Mouse (Mus musculus) heart, embryonic 16.5 days (tissue): Measurements from ENCODE around the gene Nme3. TPM values are rescaled to one million over a fixed set of nuclear protein-coding genes. Genes with fewer than 3 reads are reported as not detected.

ENCODE experiments used
- ATAC-seq: fragments of 200-750 bp; cut with Nextera tagmentation; replicated peaks from 2 replicates; pipeline ENCODE4 v1.8.0; 2017; ENCODE audit warnings: moderate number of reproducible peaks; ENCODE audit not compliant: insufficient read depth, low FRiP score; ENCODE audit errors: extremely low read depth
- H3K27ac ChIP-seq: fragments of 300-500 bp; sonication (generic); 2 replicates; pipeline ENCODE4 v1.5.1; 2014; ENCODE audit warnings: mild to moderate bottlenecking, low read length, control low read depth, moderate library complexity
- H3K27me3 ChIP-seq: fragments of 300-500 bp; sonication (generic); 2 replicates; pipeline ENCODE4 v1.6.1; 2014; ENCODE audit warnings: low read length, mixed read lengths; ENCODE audit not compliant: control insufficient read depth, insufficient read depth
- H3K36me3 ChIP-seq: fragments of 300-500 bp; sonication (generic); 2 replicates; pipeline ENCODE4 v1.6.1; 2014; ENCODE audit not compliant: control insufficient read depth, insufficient read depth
- H3K4me1 ChIP-seq: fragments of 300-500 bp; sonication (generic); 2 replicates; pipeline ENCODE4 v1.6.1; 2014; ENCODE audit warnings: low read length, mixed read lengths; ENCODE audit not compliant: control insufficient read depth, insufficient read depth
- H3K4me2 ChIP-seq: fragments of 300-500 bp; sonication (generic); 2 replicates; pipeline ENCODE4 v1.6.1; 2014; ENCODE audit warnings: low read depth, mild to moderate bottlenecking, control low read depth, low read length
- H3K4me3 ChIP-seq: fragments of 300-500 bp; sonication (generic); 2 replicates; pipeline ENCODE4 v1.5.1; 2014; ENCODE audit warnings: mild to moderate bottlenecking, control low read depth, low read length
- H3K9ac ChIP-seq: fragments of 300-500 bp; sonication (generic); 2 replicates; pipeline ENCODE4 v1.6.1; 2014; ENCODE audit warnings: low read length, control low read depth
- H3K9me3 ChIP-seq: fragments of 300-500 bp; sonication (generic); replicated peaks from 2 replicates; pipeline ENCODE4 v1.6.1; 2016; ENCODE audit warnings: low read length; ENCODE audit not compliant: control insufficient read depth
- WGBS: fragments of 180-500 bp; shearing (Covaris S2); extraction: QIAGEN DNeasy Blood & Tissue Kit; methylation state at CpG from one replicate; pipeline ENCODE4 v1.1.7; 2014; 5-methylcytosine and 5-hydroxymethylcytosine counted together
- polyA plus RNA-seq: library from polyadenylated mRNA; unstranded; fragments of >200 nt; fragmentation: Nextera tagmentation; extraction: Ambion mirVana; gene quantifications from 2 replicates; pipeline ENCODE4 v1.2.1, GENCODE M21; 2015

Nme3 gene
- polyA plus RNA-seq, 1 experiment from 2014 or later = 42.1 TPM

DNA sequence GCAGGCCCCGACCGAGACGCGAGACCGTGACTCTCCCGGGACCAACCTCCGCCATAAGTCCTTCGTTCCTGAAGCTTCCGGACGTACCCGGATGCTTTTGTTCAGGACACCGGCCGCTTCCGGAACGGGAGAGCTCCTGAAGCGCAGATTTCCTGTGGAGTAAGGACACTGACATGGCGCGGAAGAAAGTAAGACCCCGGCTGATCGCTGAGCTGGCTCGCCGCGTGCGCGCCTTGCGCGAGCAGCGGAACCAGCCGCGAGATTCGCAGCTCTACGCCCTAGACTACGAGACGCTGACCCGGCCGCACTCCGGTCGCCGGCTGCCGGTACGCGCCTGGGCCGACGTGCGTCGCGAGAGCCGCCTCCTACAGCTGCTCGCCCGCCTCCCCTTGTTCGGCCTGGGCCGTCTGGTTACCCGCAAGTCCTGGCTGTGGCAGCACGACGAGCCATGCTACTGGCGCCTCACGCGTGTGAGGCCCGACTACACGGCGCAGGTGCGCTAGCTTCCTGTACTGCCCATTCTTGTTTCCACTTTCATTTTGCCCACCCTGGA, 1.2 kb upstream of the Nme3 start, which contains the start of the genes Eme2 and Mrps34:
Gene Eme2, minus strand, starts transcription at position 93 of the 553 bp plus-strand sequence.
Gene Mrps34, plus strand, starts transcription at position 122 of the 553 bp plus-strand sequence.
- peak within 1 kb of the TSS; percentile 94 for H3K27ac ChIP-seq
- peak within 1 kb of the TSS; percentile 92 for H3K9ac ChIP-seq
- H3K4me1 ChIP-seq = peaks cover 30% of the 10 kb centered on the region
- peaks cover 33% of the 10 kb centered on the region for H3K36me3 ChIP-seq
- no peaks in the 10 kb centered on the region for H3K27me3 ChIP-seq
- ATAC-seq = peak; percentile 64
- peak within 1 kb of the TSS; percentile 90 for H3K4me3 ChIP-seq
- no peaks in the 10 kb centered on the region for H3K9me3 ChIP-seq
- WGBS = under 1% methylated on average over 62 of the region's 62 CpGs
- H3K4me2 ChIP-seq = peak within 1 kb of the TSS; percentile 99

DNA sequence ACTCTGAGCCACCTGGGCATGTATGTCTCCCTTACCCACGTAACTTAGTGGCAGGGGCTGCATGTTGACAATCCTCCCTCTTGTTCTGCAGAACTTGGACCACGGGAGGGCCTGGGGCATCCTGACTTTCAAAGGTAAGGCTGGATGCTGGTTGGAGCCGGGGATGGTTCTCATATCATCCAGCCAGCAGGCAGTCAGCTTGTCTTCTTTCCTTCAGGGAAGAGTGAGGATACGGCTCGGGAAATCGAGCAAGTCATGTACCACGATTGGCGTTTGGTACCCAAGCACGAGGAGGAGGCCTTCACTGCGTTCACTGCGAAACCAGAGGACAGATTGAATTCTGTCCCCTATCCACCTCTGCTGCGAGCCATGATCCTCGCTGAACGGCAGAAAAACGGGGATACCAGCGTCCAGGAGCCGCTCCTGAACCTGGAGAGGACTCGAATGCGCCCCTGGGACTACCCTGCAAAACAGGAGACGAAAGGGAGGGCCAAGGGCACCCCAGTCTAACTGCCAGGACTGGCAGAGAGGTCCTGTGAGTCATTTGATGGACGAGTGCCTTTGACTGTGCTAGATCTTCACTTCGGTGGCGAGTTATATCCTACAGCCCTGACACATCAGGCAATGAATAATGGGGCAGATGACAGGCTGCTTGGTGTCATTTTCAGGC, 594 bp upstream of the Nme3 start:
- H3K36me3 ChIP-seq = peaks cover 35% of the 10 kb centered on the region
- no peaks in the 10 kb centered on the region for H3K27me3 ChIP-seq
- 8% methylated on average over 23 of the region's 23 CpGs for WGBS
- no peak for ATAC-seq
- peak overlapping the region; percentile 99 for H3K4me2 ChIP-seq
- no peaks in the 10 kb centered on the region for H3K9me3 ChIP-seq
- peaks cover 30% of the 10 kb centered on the region for H3K4me1 ChIP-seq
- H3K9ac ChIP-seq = peak overlapping the region; percentile 92
- peak overlapping the region; percentile 90 for H3K4me3 ChIP-seq
- peak overlapping the region; percentile 94 for H3K27ac ChIP-seq

DNA sequence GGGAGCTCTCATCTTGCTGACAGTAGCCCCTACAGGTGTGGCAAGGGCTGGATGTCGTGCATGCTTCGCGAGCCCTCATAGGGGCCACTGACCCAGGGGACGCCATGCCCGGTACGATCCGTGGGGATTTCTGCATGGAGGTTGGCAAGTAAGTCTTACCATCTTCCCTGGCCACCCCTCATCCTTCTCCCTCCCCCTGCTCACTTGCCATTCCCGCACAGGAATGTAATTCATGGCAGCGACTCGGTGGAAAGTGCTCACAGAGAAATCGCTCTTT, 631 bp downstream of the Nme3 start:
- Histone ChIP-seq H3K27me3 (no peaks in the 10 kb centered on the region), H3K36me3 (peaks cover 42% of the 10 kb centered on the region), H3K4me2 (peak overlapping the region; percentile 99), H3K9ac (peak overlapping the region; percentile 92), H3K27ac (peak overlapping the region; percentile 94; the same call in 1 of the 2 replicates), H3K9me3 (no peaks in the 10 kb centered on the region), H3K4me3 (peak overlapping the region; percentile 90), H3K4me1 (peaks cover 30% of the 10 kb centered on the region)
- no peak for ATAC-seq
- 36% methylated on average over 11 of the region's 11 CpGs for WGBS

DNA sequence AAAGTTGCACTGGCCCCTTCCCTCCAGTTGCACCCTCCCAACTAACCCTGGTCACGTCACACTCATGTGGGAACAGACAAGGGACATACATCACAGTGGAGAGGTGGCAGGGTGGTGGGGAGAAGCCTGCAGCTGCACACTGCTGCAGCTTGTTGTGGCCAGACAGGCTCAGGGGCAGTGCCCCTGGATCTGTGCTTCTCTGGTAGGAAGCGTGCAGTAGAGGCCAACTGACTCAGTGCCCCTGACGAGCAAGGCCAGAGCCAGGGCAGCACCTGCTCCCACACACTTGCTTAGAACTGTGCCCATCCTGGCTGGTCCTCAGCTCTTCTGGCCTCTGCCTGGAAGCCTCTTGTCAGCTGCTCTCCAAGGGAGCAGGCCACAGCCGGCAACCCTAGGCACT, 1.3 kb downstream of the Nme3 start:
- H3K36me3 ChIP-seq = peaks cover 42% of the 10 kb centered on the region
- 63% methylated on average over 4 of the region's 4 CpGs for WGBS
- H3K4me2 ChIP-seq = no peak overlapping the region
- H3K4me1 ChIP-seq = peaks cover 30% of the 10 kb centered on the region
- no peaks in the 10 kb centered on the region for H3K27me3 ChIP-seq
- H3K9ac ChIP-seq = no peak overlapping the region
- H3K9me3 ChIP-seq = no peaks in the 10 kb centered on the region
- H3K4me3 ChIP-seq = peak overlapping the region; percentile 90; the same call in 1 of the 2 replicates
- ATAC-seq = no peak
- H3K27ac ChIP-seq = no peak overlapping the region

DNA sequence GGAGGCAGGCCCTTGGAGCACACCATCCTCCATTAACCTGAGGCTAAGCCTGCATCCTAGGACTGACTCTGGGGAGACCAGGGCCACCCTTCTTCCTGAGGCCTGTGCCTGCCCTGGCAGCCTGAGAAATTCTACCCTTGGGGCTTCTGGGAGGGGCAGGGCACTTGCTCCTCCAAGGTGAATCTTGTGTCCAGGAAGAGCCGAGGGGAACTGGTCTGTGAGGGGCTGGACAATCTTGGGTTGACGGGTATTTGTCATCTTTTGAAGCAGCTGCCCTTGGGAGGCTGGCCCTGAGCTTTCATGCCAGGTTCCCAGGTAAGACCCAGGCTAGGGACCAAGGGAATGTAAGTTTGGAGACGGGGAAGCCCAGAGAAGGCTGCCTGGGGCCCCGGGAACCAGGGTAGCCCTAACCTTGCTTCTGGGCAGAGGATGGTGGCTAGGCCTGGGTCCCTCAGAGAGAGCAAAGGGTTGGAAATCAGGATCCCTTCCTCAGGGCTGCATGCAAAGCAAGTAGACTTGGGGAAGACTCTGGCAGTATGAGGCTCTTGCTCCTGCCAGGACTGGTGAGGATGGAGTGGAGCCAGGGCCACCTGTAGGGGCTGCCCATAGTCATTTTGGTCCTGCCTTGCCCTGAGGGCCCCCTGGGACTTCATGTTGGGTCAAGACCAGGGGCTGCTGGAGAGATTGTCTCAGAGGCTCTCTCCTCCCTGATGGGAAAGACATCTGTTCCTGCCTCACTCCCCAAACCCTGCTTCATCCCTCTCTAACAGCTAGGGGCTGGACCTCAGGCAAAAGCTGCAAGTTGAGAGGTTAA, 1.9 kb downstream of the Nme3 start:
- Histone ChIP-seq H3K4me2 (no peak overlapping the region), H3K9ac (no peak overlapping the region), H3K36me3 (peaks cover 42% of the 10 kb centered on the region), H3K9me3 (no peaks in the 10 kb centered on the region), H3K27me3 (no peaks in the 10 kb centered on the region), H3K27ac (0 out of 2 replicates have a peak overlapping the region, but pooled peaks have one; percentile 44), H3K4me3 (no peak overlapping the region), H3K4me1 (peaks cover 30% of the 10 kb centered on the region)
- no peak for ATAC-seq
- 74% methylated on average over 4 of the region's 4 CpGs for WGBS

DNA sequence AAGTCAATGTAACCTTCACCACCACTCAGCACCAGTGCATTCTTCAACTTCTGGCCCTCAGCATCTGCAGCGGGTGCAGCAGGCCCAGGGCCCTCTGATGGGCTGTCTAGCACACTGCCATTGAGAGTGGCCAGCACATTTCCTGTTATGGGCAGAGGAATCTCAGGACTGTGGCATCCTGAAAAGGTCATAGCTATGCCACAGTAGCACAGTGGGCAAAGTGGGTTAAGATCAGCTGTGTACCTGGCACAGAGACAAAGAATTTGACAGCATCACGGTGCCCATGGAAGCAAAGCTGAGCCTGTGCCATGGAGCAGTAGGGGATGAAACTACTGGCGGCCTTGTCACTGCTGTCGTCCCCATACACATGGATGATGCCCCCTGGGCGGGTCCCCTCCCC, 2.9 kb downstream of the Nme3 start:
- Histone ChIP-seq H3K27ac (no peak overlapping the region), H3K4me3 (no peak overlapping the region), H3K27me3 (no peaks in the 10 kb centered on the region), H3K4me1 (peaks cover 25% of the 10 kb centered on the region), H3K36me3 (peaks cover 39% of the 10 kb centered on the region), H3K9ac (no peak overlapping the region), H3K9me3 (no peaks in the 10 kb centered on the region), H3K4me2 (no peak overlapping the region)
- no peak for ATAC-seq
- 65% methylated on average over 5 of the region's 5 CpGs for WGBS

DNA sequence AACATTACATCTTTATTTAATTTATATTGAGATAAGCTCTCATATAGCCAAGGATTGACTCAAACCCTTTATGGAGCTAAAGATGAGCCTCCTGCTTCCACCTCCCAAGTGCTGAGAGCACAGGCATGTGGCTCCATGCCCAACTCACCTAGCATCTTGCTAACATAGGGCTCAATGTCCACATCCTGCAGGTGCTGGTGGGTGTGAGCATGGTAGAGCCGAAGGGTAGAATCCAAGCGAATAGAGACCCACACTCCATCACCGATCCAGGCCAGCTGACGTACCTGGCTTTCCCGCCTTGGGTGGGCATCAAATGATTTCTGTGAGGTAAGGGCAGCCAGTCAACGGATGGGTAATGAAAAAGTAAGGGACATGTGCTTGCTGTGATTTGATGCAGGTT, 3.7 kb downstream of the Nme3 start:
- Histone ChIP-seq H3K9me3 (no peaks in the 10 kb centered on the region), H3K4me3 (no peak overlapping the region), H3K36me3 (peaks cover 46% of the 10 kb centered on the region), H3K9ac (no peak overlapping the region), H3K4me1 (peaks cover 21% of the 10 kb centered on the region), H3K27ac (no peak overlapping the region), H3K4me2 (no peak overlapping the region), H3K27me3 (no peaks in the 10 kb centered on the region)
- WGBS = 90% methylated on average over 6 of the region's 6 CpGs
- ATAC-seq = no peak

DNA sequence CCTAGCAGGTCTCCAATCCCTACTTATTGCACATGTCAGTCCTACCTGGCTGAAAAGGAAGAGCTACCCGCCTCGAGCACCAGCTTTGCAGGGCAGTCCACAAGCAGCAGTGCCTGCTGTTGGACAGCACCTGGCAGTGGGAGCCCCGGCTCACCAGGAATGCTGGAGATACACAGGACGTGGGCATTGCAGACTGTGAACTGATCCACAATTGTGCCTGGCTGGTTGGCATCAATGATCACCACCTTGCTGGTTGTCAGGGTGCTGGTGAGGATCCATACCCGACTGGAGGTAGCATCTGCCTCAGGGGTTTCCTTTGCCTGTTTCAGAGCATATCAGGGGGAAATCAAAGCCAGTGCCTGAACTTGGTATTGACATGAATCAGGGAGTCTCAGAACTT, 5.8 kb downstream of the Nme3 start:
- Histone ChIP-seq H3K9me3 (no peaks in the 10 kb centered on the region), H3K4me3 (no peak overlapping the region), H3K27me3 (no peaks in the 10 kb centered on the region), H3K4me1 (peaks cover 10% of the 10 kb centered on the region), H3K4me2 (no peak overlapping the region), H3K27ac (no peak overlapping the region), H3K9ac (no peak overlapping the region), H3K36me3 (peaks cover 66% of the 10 kb centered on the region)
- 86% methylated on average over 5 of the region's 5 CpGs for WGBS
- no peak for ATAC-seq
